Mouse (Mus musculus): ENCODE results near the gene Allc.

The Allc gene

GRCm38 (mm10) chr12:28582423-28582822 lies at the start of gene Allc:
TSS of gene Allc (minus strand) at chr12:28582523.
- DNase-seq (ENCODE audit: low spot score), result no peak

- DNase-seq (ENCODE audit: low spot score), result no peak
These were observed 46.1 kb upstream of the Allc start for GRCm38 (mm10) chr12:28628436-28628835.

- no peak for DNase-seq (ENCODE audit: low spot score)
These were observed 44.8 kb upstream of the Allc start for GRCm38 (mm10) chr12:28627092-28627491.

GRCm38 (mm10) chr12:28625407-28625806 lies 43.1 kb upstream of the Allc start:
- DNase-seq (ENCODE audit: low spot score), result no peak

GRCm38 (mm10) chr12:28624251-28624650 lies 41.9 kb upstream of the Allc start:
- DNase-seq (ENCODE audit: low spot score), result no peak

- no peak for DNase-seq (ENCODE audit: low spot score)
These were observed 40.9 kb upstream of the Allc start, which contains the start of gene Colec11 for GRCm38 (mm10) chr12:28623195-28623594. TSS of gene Colec11 (minus strand) at chr12:28623377.

GRCm38 (mm10) chr12:28622641-28623040 lies 40.3 kb upstream of the Allc start:
- no peak for DNase-seq (ENCODE audit: low spot score)

- DNase-seq (ENCODE audit: low spot score), result peak; percentile 26
These were observed 39.8 kb upstream of the Allc start for GRCm38 (mm10) chr12:28622167-28622532.

- DNase-seq (ENCODE audit: low spot score), result no peak
These were observed 39.3 kb upstream of the Allc start for GRCm38 (mm10) chr12:28621451-28622166.

GRCm38 (mm10) chr12:28617297-28617696 lies 35.0 kb upstream of the Allc start:
- no peak for DNase-seq (ENCODE audit: low spot score)

GRCm38 (mm10) chr12:28614401-28614800 lies 32.1 kb upstream of the Allc start:
- no peak for DNase-seq (ENCODE audit: low spot score)

GRCm38 (mm10) chr12:28612391-28612790 lies 30.1 kb upstream of the Allc start:
- DNase-seq (ENCODE audit: low spot score), result peak; percentile 57

- no peak for DNase-seq (ENCODE audit: low spot score)
These were observed 25.4 kb upstream of the Allc start for GRCm38 (mm10) chr12:28607546-28608305.

- no peak for DNase-seq (ENCODE audit: low spot score)
These were observed 21.2 kb upstream of the Allc start for GRCm38 (mm10) chr12:28603494-28603893.

GRCm38 (mm10) chr12:28602259-28602658 lies 19.9 kb upstream of the Allc start:
- no peak for DNase-seq (ENCODE audit: low spot score)

GRCm38 (mm10) chr12:28598526-28598991 lies 16.2 kb upstream of the Allc start:
- DNase-seq (ENCODE audit: low spot score), result no peak

- no peak for DNase-seq (ENCODE audit: low spot score)
These were observed 15.8 kb upstream of the Allc start for GRCm38 (mm10) chr12:28598110-28598509.

- DNase-seq (ENCODE audit: low spot score), result no peak
These were observed 15.4 kb upstream of the Allc start for GRCm38 (mm10) chr12:28597699-28598098.

GRCm38 (mm10) chr12:28596851-28597250 lies 14.5 kb upstream of the Allc start:
- no peak for DNase-seq (ENCODE audit: low spot score)

GRCm38 (mm10) chr12:28590428-28590827 lies 8.1 kb upstream of the Allc start:
- DNase-seq (ENCODE audit: low spot score), result no peak

GRCm38 (mm10) chr12:28589090-28589868 lies 7.0 kb upstream of the Allc start:
- peak; percentile 89 for DNase-seq (ENCODE audit: low spot score)

- peak; percentile 72 for DNase-seq (ENCODE audit: low spot score)
These were observed 5.6 kb upstream of the Allc start for GRCm38 (mm10) chr12:28587949-28588348.

- DNase-seq (ENCODE audit: low spot score), result no peak
These were observed 1.7 kb upstream of the Allc start for GRCm38 (mm10) chr12:28584036-28584435.
